18 mouse cellular contexts compared by ENCODE assay signal in the genomic region with DNA sequence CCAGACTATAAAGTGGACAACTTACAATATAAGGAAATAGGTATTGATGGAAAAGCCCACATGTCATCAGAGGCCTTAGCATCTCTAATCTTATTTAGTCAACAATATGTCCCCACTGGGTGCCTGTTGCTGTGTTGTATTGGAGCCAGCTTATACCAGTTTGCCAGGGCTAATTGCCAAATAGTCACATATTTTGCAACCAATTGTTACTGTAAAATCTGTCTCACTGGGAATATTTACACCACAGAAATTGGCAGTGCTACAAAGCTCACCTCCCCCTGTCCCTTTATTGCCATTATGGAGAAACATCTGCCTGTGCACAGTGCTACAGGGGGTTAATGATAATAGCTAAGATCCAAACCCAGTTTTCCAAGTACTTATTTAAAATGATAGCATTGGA.
DNase-seq lines count a peak whose midpoint lies in the region; ATAC-seq lines count a peak whose summit lies in the region.
"Had no signal": no experiment of that assay in that cellular context is flagged by ENCODE, and none has a peak within 500 bp of the region (broad histone marks: within the 10 kb centered on the region; RNA-seq: fewer than 3 reads in every experiment).

No protein-coding gene starts in this region.

- ATAC-seq in cerebellum, adult (ENCODE audit: insufficient number of reproducible peaks, low FRiP score, low TSS enrichment) = no peak
- ATAC-seq in hindbrain, embryonic 15.5 days (ENCODE audit: low FRiP score, low read depth) = peak; percentile 73; the same call in 1 of the 2 replicates
- no peak for ATAC-seq in hindbrain, embryonic 12.5 days (ENCODE audit: low FRiP score)
- ATAC-seq in hindbrain, embryonic 16.5 days = peak; percentile 72

- H3K4me1 ChIP-seq in hindbrain, embryonic 15.5 days (replicated peaks) = no peaks in the 10 kb centered on the region
- H3K4me1 ChIP-seq in hindbrain, embryonic 12.5 days = no peaks in the 10 kb centered on the region
- no peaks in the 10 kb centered on the region for H3K4me1 ChIP-seq in hindbrain, embryonic 16.5 days (ENCODE audit: control insufficient read depth, insufficient read depth, low read depth, low read length)
- H3K4me1 ChIP-seq: heart, embryonic 15.5 days; limb, embryonic 12.5 days; megakaryocyte, embryonic 14.5 days had no signal

- H3K9me3 ChIP-seq in hindbrain, embryonic 15.5 days = no peaks in the 10 kb centered on the region
- H3K9me3 ChIP-seq in hindbrain, embryonic 12.5 days (replicated peaks) = no peaks in the 10 kb centered on the region
- H3K9me3 ChIP-seq in hindbrain, embryonic 16.5 days (ENCODE audit: control insufficient read depth, low read length) = no peaks in the 10 kb centered on the region
- H3K9me3 ChIP-seq: heart, embryonic 15.5 days; limb, embryonic 12.5 days; megakaryocyte, embryonic 14.5 days had no signal

- no peak overlapping the region for H3K4me3 ChIP-seq in hindbrain, embryonic 15.5 days
- H3K4me3 ChIP-seq in hindbrain, embryonic 12.5 days = no peak overlapping the region
- no peak overlapping the region for H3K4me3 ChIP-seq in hindbrain, embryonic 16.5 days (ENCODE audit: low read length)
- H3K4me3 ChIP-seq: heart, embryonic 15.5 days; limb, embryonic 12.5 days; megakaryocyte, embryonic 14.5 days had no signal

- H3K4me2 ChIP-seq in hindbrain, embryonic 15.5 days = no peak overlapping the region
- H3K4me2 ChIP-seq in hindbrain, embryonic 12.5 days (replicated peaks) = no peak overlapping the region
- H3K4me2 ChIP-seq in hindbrain, embryonic 16.5 days (ENCODE audit: low read length) = no peak overlapping the region
- H3K4me2 ChIP-seq: heart, embryonic 15.5 days; limb, embryonic 12.5 days had no signal

- no peak overlapping the region for H3K9ac ChIP-seq in hindbrain, embryonic 15.5 days
- no peak overlapping the region for H3K9ac ChIP-seq in hindbrain, embryonic 12.5 days
- H3K9ac ChIP-seq in hindbrain, embryonic 16.5 days (ENCODE audit: low read depth, low read length) = no peak overlapping the region
- H3K9ac ChIP-seq: heart, embryonic 15.5 days; limb, embryonic 12.5 days; liver, embryonic 14.5 days had no signal

- H3K36me3 ChIP-seq in hindbrain, embryonic 15.5 days = no peaks in the 10 kb centered on the region
- H3K36me3 ChIP-seq in hindbrain, embryonic 12.5 days = no peaks in the 10 kb centered on the region
- no peaks in the 10 kb centered on the region for H3K36me3 ChIP-seq in hindbrain, embryonic 16.5 days (ENCODE audit: control insufficient read depth, insufficient read depth, low read length)
- H3K36me3 ChIP-seq: G1E; heart, embryonic 15.5 days; limb, embryonic 12.5 days had no signal

- H3K27ac ChIP-seq in hindbrain, embryonic 15.5 days (replicated peaks) = no peak overlapping the region
- no peak overlapping the region for H3K27ac ChIP-seq in hindbrain, embryonic 12.5 days
- no peak overlapping the region for H3K27ac ChIP-seq in hindbrain, embryonic 16.5 days (ENCODE audit: low read depth, low read length)
- H3K27ac ChIP-seq: heart, embryonic 15.5 days; limb, embryonic 12.5 days; liver, embryonic 14.5 days had no signal

- peak; percentile 16 for DNase-seq in cerebellum, adult 9-11 months
- peak; percentile 21 for DNase-seq in Muller cell, postnatal 12 days (ENCODE audit: inconsistent ontology term)
- DNase-seq in testis, postnatal 14 days (ENCODE audit: low spot score) = no peak
- DNase-seq: adrenal gland, postnatal 25 days; heart, adult 11 months; kidney, adult 9 months; lung, postnatal 10 days; right cerebral cortex, postnatal 4 days; thymus, adult 18-20 months had no signal

- H3K27me3 ChIP-seq in hindbrain, embryonic 15.5 days = no peaks in the 10 kb centered on the region
- no peaks in the 10 kb centered on the region for H3K27me3 ChIP-seq in hindbrain, embryonic 12.5 days
- H3K27me3 ChIP-seq in hindbrain, embryonic 16.5 days (replicated peaks; ENCODE audit: control insufficient read depth, insufficient read depth, low read length) = no peaks in the 10 kb centered on the region
- H3K27me3 ChIP-seq: heart, embryonic 15.5 days; limb, embryonic 12.5 days; megakaryocyte, embryonic 14.5 days had no signal

Comparison
In these comparisons a context has a peak if more than half of its experiments do, and no peak if none do; other contexts are left out.
1. ATAC-seq: peak in hindbrain, embryonic 15.5 days (single experiment) and hindbrain, embryonic 16.5 days (single experiment); none in cerebellum, adult (single experiment) and hindbrain, embryonic 12.5 days (single experiment).